Mouse (Mus musculus) heart, embryonic 10.5 days (tissue): ENCODE results near the gene Gkn1. TPM values are rescaled to one million over a fixed set of nuclear protein-coding genes. Genes with fewer than 3 reads are reported as not detected.

Experiments used
- DNase-seq: peaks from one replicate; pipeline ENCODE4 v3.0.0-alpha.2; 2017; ENCODE audit warnings: low spot score
- H3K27ac ChIP-seq: fragments of 300-500 bp; sonication (generic); 2 replicates; pipeline ENCODE4 v1.5.1; 2016; ENCODE audit warnings: mild to moderate bottlenecking
- H3K27me3 ChIP-seq: fragments of 300-500 bp; sonication (generic); 2 replicates; pipeline ENCODE4 v1.6.1; 2016; ENCODE audit warnings: mild to moderate bottlenecking; ENCODE audit not compliant: poor library complexity, insufficient read depth, severe bottlenecking
- H3K36me3 ChIP-seq: fragments of 300-500 bp; sonication (generic); 2 replicates; pipeline ENCODE4 v1.6.1; 2016; ENCODE audit warnings: mild to moderate bottlenecking, moderate library complexity
- H3K4me1 ChIP-seq: fragments of 300-500 bp; sonication (generic); 2 replicates; pipeline ENCODE4 v1.6.1; 2016; ENCODE audit warnings: mild to moderate bottlenecking
- H3K4me3 ChIP-seq: fragments of 300-500 bp; sonication (generic); 2 replicates; pipeline ENCODE4 v1.5.1; 2016; ENCODE audit warnings: mild to moderate bottlenecking, moderate library complexity
- H3K9me3 ChIP-seq: fragments of 300-500 bp; sonication (generic); 2 replicates; pipeline ENCODE4 v1.6.1; 2016; ENCODE audit warnings: mild to moderate bottlenecking, moderate library complexity
- WGBS: fragments of 180-500 bp; shearing (Covaris S2); methylation state at CpG from one replicate; pipeline ENCODE4 v1.1.7; 2016; 5-methylcytosine and 5-hydroxymethylcytosine counted together
- polyA plus RNA-seq: library from polyadenylated mRNA; unstranded; fragments of >200 nt; fragmentation: Nextera tagmentation; extraction: Ambion mirVana; gene quantifications from 2 replicates; pipeline ENCODE4 v1.2.1, GENCODE M21; 2016

Gene Gkn1
- not detected in 2 replicates for polyA plus RNA-seq

GRCm38 (mm10) chr6:87350829-87351228, at the start of gene Gkn1:
Gene Gkn1, minus strand, starts transcription at chr6:87350942.
- Histone ChIP-seq H3K36me3 (no peaks in the 10 kb centered on the region), H3K27ac (no peak within 1 kb of the TSS), H3K27me3 (peaks cover 17% of the 10 kb centered on the region), H3K4me3 (no peak within 1 kb of the TSS), H3K9me3 (no peaks in the 10 kb centered on the region), H3K4me1 (no peaks in the 10 kb centered on the region)
- no peak for DNase-seq
- 82% methylated on average over 8 of the region's 8 CpGs for WGBS

- peaks cover 22% of the 10 kb centered on the region; the same call in 1 of the 2 replicates for H3K27me3 ChIP-seq
- H3K9me3 ChIP-seq: no peaks in the 10 kb centered on the region
- peaks cover 32% of the 10 kb centered on the region for H3K4me1 ChIP-seq
- peak overlapping the region; percentile 44; the same call in 1 of the 2 replicates for H3K27ac ChIP-seq
- no peak overlapping the region for H3K4me3 ChIP-seq
- DNase-seq: no peak
- 36% methylated on average over 4 of the region's 4 CpGs for WGBS
- no peaks in the 10 kb centered on the region for H3K36me3 ChIP-seq
Observed at GRCm38 (mm10) chr6:87399886-87400566, 49.3 kb upstream of the Gkn1 start.

- Histone ChIP-seq H3K36me3 (no peaks in the 10 kb centered on the region), H3K27ac (peak overlapping the region; percentile 52; the same call in 1 of the 2 replicates), H3K9me3 (no peaks in the 10 kb centered on the region), H3K27me3 (peaks cover 25% of the 10 kb centered on the region; the same call in 1 of the 2 replicates), H3K4me3 (no peak overlapping the region), H3K4me1 (peaks cover 36% of the 10 kb centered on the region)
- no peak for DNase-seq
- under 1% methylated on average over 5 of the region's 5 CpGs for WGBS
Observed at GRCm38 (mm10) chr6:87399137-87399536, 48.4 kb upstream of the Gkn1 start.

- no peak overlapping the region for H3K4me3 ChIP-seq
- DNase-seq: no peak
- WGBS: 72% methylated on average over 9 of the region's 9 CpGs
- H3K27me3 ChIP-seq: peaks cover 57% of the 10 kb centered on the region
- no peaks in the 10 kb centered on the region for H3K9me3 ChIP-seq
- H3K4me1 ChIP-seq: peaks cover 20% of the 10 kb centered on the region
- no peaks in the 10 kb centered on the region for H3K36me3 ChIP-seq
- H3K27ac ChIP-seq: no peak overlapping the region
Observed at GRCm38 (mm10) chr6:87394783-87395182, 44.0 kb upstream of the Gkn1 start.

GRCm38 (mm10) chr6:87393466-87394205, 42.9 kb upstream of the Gkn1 start:
- 65% methylated on average over 8 of the region's 8 CpGs for WGBS
- no peaks in the 10 kb centered on the region for H3K9me3 ChIP-seq
- no peak overlapping the region for H3K4me3 ChIP-seq
- peaks cover 57% of the 10 kb centered on the region for H3K27me3 ChIP-seq
- no peaks in the 10 kb centered on the region for H3K36me3 ChIP-seq
- DNase-seq: no peak
- H3K4me1 ChIP-seq: peaks cover 21% of the 10 kb centered on the region
- no peak overlapping the region; the same call in 1 of the 2 replicates for H3K27ac ChIP-seq

GRCm38 (mm10) chr6:87389455-87389989, 38.8 kb upstream of the Gkn1 start:
- 27% methylated on average over 5 of the region's 5 CpGs for WGBS
- H3K4me1 ChIP-seq: peaks cover 22% of the 10 kb centered on the region
- no peak for DNase-seq
- H3K27ac ChIP-seq: no peak overlapping the region
- H3K27me3 ChIP-seq: peaks cover 67% of the 10 kb centered on the region
- no peaks in the 10 kb centered on the region for H3K9me3 ChIP-seq
- no peak overlapping the region for H3K4me3 ChIP-seq
- no peaks in the 10 kb centered on the region for H3K36me3 ChIP-seq

GRCm38 (mm10) chr6:87388877-87389276, 38.1 kb upstream of the Gkn1 start, which contains the start of gene Gkn3:
Gene Gkn3, minus strand, starts transcription at chr6:87388935.
- no peak for DNase-seq
- 52% methylated on average over 7 of the region's 7 CpGs for WGBS
- Histone ChIP-seq H3K9me3 (no peaks in the 10 kb centered on the region), H3K27ac (no peak within 1 kb of the TSS), H3K36me3 (no peaks in the 10 kb centered on the region), H3K4me3 (no peak within 1 kb of the TSS), H3K27me3 (peaks cover 69% of the 10 kb centered on the region), H3K4me1 (peaks cover 24% of the 10 kb centered on the region)

- no peak overlapping the region for H3K4me3 ChIP-seq
- H3K4me1 ChIP-seq: peaks cover 22% of the 10 kb centered on the region
- no peak overlapping the region for H3K27ac ChIP-seq
- H3K36me3 ChIP-seq: no peaks in the 10 kb centered on the region
- no peaks in the 10 kb centered on the region for H3K9me3 ChIP-seq
- 77% methylated on average over 10 of the region's 10 CpGs for WGBS
- DNase-seq: no peak
- H3K27me3 ChIP-seq: peaks cover 79% of the 10 kb centered on the region
Observed at GRCm38 (mm10) chr6:87386681-87387080, 35.9 kb upstream of the Gkn1 start.

- no peak overlapping the region for H3K4me3 ChIP-seq
- WGBS: 5% methylated on average over 7 of the region's 7 CpGs
- H3K27me3 ChIP-seq: peaks cover 80% of the 10 kb centered on the region
- H3K4me1 ChIP-seq: peaks cover 22% of the 10 kb centered on the region
- H3K9me3 ChIP-seq: no peaks in the 10 kb centered on the region
- H3K27ac ChIP-seq: no peak overlapping the region
- DNase-seq: no peak
- H3K36me3 ChIP-seq: no peaks in the 10 kb centered on the region
Observed at GRCm38 (mm10) chr6:87386203-87386602, 35.5 kb upstream of the Gkn1 start.

GRCm38 (mm10) chr6:87384761-87385160, 34.0 kb upstream of the Gkn1 start:
- Histone ChIP-seq H3K27me3 (peaks cover 79% of the 10 kb centered on the region), H3K4me1 (peaks cover 22% of the 10 kb centered on the region), H3K27ac (no peak overlapping the region), H3K36me3 (no peaks in the 10 kb centered on the region), H3K4me3 (no peak overlapping the region), H3K9me3 (no peaks in the 10 kb centered on the region)
- 36% methylated on average over 5 of the region's 6 CpGs for WGBS
- DNase-seq: no peak

GRCm38 (mm10) chr6:87383926-87384691, 33.4 kb upstream of the Gkn1 start:
- Histone ChIP-seq H3K27ac (no peak overlapping the region), H3K9me3 (no peaks in the 10 kb centered on the region), H3K27me3 (peaks cover 79% of the 10 kb centered on the region), H3K36me3 (no peaks in the 10 kb centered on the region), H3K4me3 (peak overlapping the region; percentile 50), H3K4me1 (peaks cover 16% of the 10 kb centered on the region)
- no peak for DNase-seq
- WGBS: 11% methylated on average over 24 of the region's 24 CpGs

- Histone ChIP-seq H3K4me3 (no peak within 1 kb of the TSS), H3K27me3 (peaks cover 21% of the 10 kb centered on the region), H3K4me1 (no peaks in the 10 kb centered on the region), H3K27ac (no peak within 1 kb of the TSS), H3K36me3 (no peaks in the 10 kb centered on the region), H3K9me3 (no peaks in the 10 kb centered on the region)
- WGBS: 75% methylated on average over 9 of the region's 9 CpGs
- DNase-seq: no peak
Observed at GRCm38 (mm10) chr6:87373057-87373456, 22.3 kb upstream of the Gkn1 start, which contains the start of gene Gkn2. Gene Gkn2, plus strand, starts transcription at chr6:87373357.
